Mouse (Mus musculus): ENCODE results near the gene Psmd11. TPM values are rescaled to one million over a fixed set of nuclear protein-coding genes. Genes with fewer than 3 reads are reported as not detected.

The Psmd11 gene
- total RNA-seq, 2 experiments from 2014 or later: 93.8 to 101 TPM

GRCm38 (mm10) chr11:80489882-80490196 is 61.4 kb downstream of the Psmd11 start:
- Histone ChIP-seq H3K27ac (peak overlapping the region; percentile 93), H3K4me3 (no peak overlapping the region)
- DNase-seq (ENCODE audit: low spot score in 2 of 2): no peak
- no peak for TF ChIP-seq CTCF (conservative IDR thresholded peaks at IDR 0.05)

GRCm38 (mm10) chr11:80490831-80491230 is 62.4 kb downstream of the Psmd11 start:
- H3K27ac ChIP-seq: peak overlapping the region; percentile 93
- DNase-seq (ENCODE audit: low spot score in 2 of 2): no peak
- no peak for TF ChIP-seq CTCF (conservative IDR thresholded peaks at IDR 0.05)
- no peak overlapping the region for H3K4me3 ChIP-seq

- no peak overlapping the region for H3K4me3 ChIP-seq
- no peak for DNase-seq (ENCODE audit: low spot score in 2 of 2)
- no peak for TF ChIP-seq CTCF (conservative IDR thresholded peaks at IDR 0.05)
- no peak overlapping the region for H3K27ac ChIP-seq
These were observed 64.8 kb downstream of the Psmd11 start for GRCm38 (mm10) chr11:80493186-80493585.

GRCm38 (mm10) chr11:80494852-80495251 is 66.4 kb downstream of the Psmd11 start:
- Histone ChIP-seq H3K27ac (no peak overlapping the region), H3K4me3 (no peak overlapping the region)
- no peak for TF ChIP-seq CTCF (conservative IDR thresholded peaks at IDR 0.05)
- DNase-seq (ENCODE audit: low spot score in 2 of 2): no peak

- H3K4me3 ChIP-seq: no peak overlapping the region
- no peak for TF ChIP-seq CTCF (conservative IDR thresholded peaks at IDR 0.05)
- DNase-seq (ENCODE audit: low spot score in 2 of 2): no peak
- H3K27ac ChIP-seq: peak overlapping the region; percentile 53; the same call in 1 of the 2 replicates
These were observed 67.6 kb downstream of the Psmd11 start for GRCm38 (mm10) chr11:80495972-80496371.

- DNase-seq (ENCODE audit: low spot score in 2 of 2): no peak
- TF ChIP-seq CTCF (conservative IDR thresholded peaks at IDR 0.05): no peak
- H3K4me3 ChIP-seq: no peak overlapping the region
- peak overlapping the region; percentile 53; the same call in 1 of the 2 replicates for H3K27ac ChIP-seq
These were observed 68.2 kb downstream of the Psmd11 start for GRCm38 (mm10) chr11:80496640-80497039.

GRCm38 (mm10) chr11:80497225-80497919 is 69.0 kb downstream of the Psmd11 start:
- DNase-seq (ENCODE audit: low spot score in 2 of 2): no peak
- peak overlapping the region; percentile 15; the same call in 1 of the 2 replicates for H3K27ac ChIP-seq
- TF ChIP-seq CTCF (conservative IDR thresholded peaks at IDR 0.05): no peak
- no peak overlapping the region for H3K4me3 ChIP-seq

- no peak for DNase-seq (ENCODE audit: low spot score in 2 of 2)
- H3K27ac ChIP-seq: peak overlapping the region; percentile 84
- no peak overlapping the region for H3K4me3 ChIP-seq
- no peak for TF ChIP-seq CTCF (conservative IDR thresholded peaks at IDR 0.05)
These were observed 70.1 kb downstream of the Psmd11 start for GRCm38 (mm10) chr11:80498328-80499070.

GRCm38 (mm10) chr11:80499550-80499952 is 71.1 kb downstream of the Psmd11 start:
- TF ChIP-seq CTCF (conservative IDR thresholded peaks at IDR 0.05): no peak
- DNase-seq (ENCODE audit: low spot score in 2 of 2): no peak
- Histone ChIP-seq H3K27ac (peak overlapping the region; percentile 84), H3K4me3 (no peak overlapping the region)

GRCm38 (mm10) chr11:80503281-80503680 is 74.9 kb downstream of the Psmd11 start:
- no peak overlapping the region for H3K4me3 ChIP-seq
- no peak for TF ChIP-seq CTCF (conservative IDR thresholded peaks at IDR 0.05)
- no peak for DNase-seq (ENCODE audit: low spot score in 2 of 2)
- H3K27ac ChIP-seq: peak overlapping the region; percentile 98

GRCm38 (mm10) chr11:80503726-80504452 is 75.5 kb downstream of the Psmd11 start:
- TF ChIP-seq CTCF (conservative IDR thresholded peaks at IDR 0.05): no peak; the same call in 1 of the 2 replicates
- peak; percentile 90 to 96 for DNase-seq (ENCODE audit: low spot score in 2 of 2)
- Histone ChIP-seq H3K4me3 (no peak overlapping the region), H3K27ac (peak overlapping the region; percentile 98)

GRCm38 (mm10) chr11:80504519-80505385 is 76.3 kb downstream of the Psmd11 start:
- no peak overlapping the region; the same call in 1 of the 2 replicates for H3K4me3 ChIP-seq
- H3K27ac ChIP-seq: peak overlapping the region; percentile 98
- no peak for TF ChIP-seq CTCF (conservative IDR thresholded peaks at IDR 0.05)
- DNase-seq (ENCODE audit: low spot score in 2 of 2): no peak
